Mouse (Mus musculus) erythroblast, embryonic 14.5 days (primary cell): Measurements from ENCODE around the gene Efnb2.

ENCODE experiments used
- GATA1 ChIP-seq: IDR thresholded peaks from 2 replicates; pipeline ENCODE4 v1.6.1; 2012; ENCODE audit warnings: low read length, inconsistent platforms, mixed read lengths
- TAL1 ChIP-seq: IDR thresholded peaks from 3 replicates; pipeline ENCODE4 v1.6.1; 2012; ENCODE audit warnings: low read length, inconsistent platforms, mixed read lengths

- TF ChIP-seq TAL1 (no peak), GATA1 (no peak)
Measured at GRCm38 (mm10) chr8:8593371-8593770, 67.7 kb downstream of the Efnb2 start.
